Mouse (Mus musculus) kidney, embryonic 14.5 days (tissue): ENCODE data around the gene Lrp1. TPM values are rescaled to one million over a fixed set of nuclear protein-coding genes. Genes with fewer than 3 reads are reported as not detected.
A peak's percentile ranks its signal among the peaks of the same experiment; 100 is the strongest.

Experiments used
- ATAC-seq: fragments of 200-750 bp; cut with Nextera tagmentation; 2 replicates; pipeline ENCODE4 v1.8.0; 2017; ENCODE audit warnings: moderate number of reproducible peaks, mild to moderate bottlenecking, moderate TSS enrichment, moderate library complexity; ENCODE audit not compliant: low FRiP score, low TSS enrichment
- H3K27ac ChIP-seq: fragments of 300-500 bp; sonication (generic); 2 replicates; pipeline ENCODE4 v1.5.1; 2014; ENCODE audit warnings: low read depth, mild to moderate bottlenecking, low read length, moderate library complexity, mixed read lengths
- H3K27me3 ChIP-seq: fragments of 300-500 bp; sonication (generic); 2 replicates; pipeline ENCODE4 v1.6.1; 2014; ENCODE audit warnings: mild to moderate bottlenecking, low read length; ENCODE audit not compliant: control insufficient read depth, insufficient read depth
- H3K36me3 ChIP-seq: fragments of 300-500 bp; sonication (generic); 2 replicates; pipeline ENCODE4 v1.6.1; 2014; ENCODE audit warnings: low read length, mixed read lengths; ENCODE audit not compliant: control insufficient read depth, insufficient read depth
- H3K4me1 ChIP-seq: fragments of 300-500 bp; sonication (generic); 2 replicates; pipeline ENCODE4 v1.6.1; 2014; ENCODE audit warnings: low read length, mixed read lengths; ENCODE audit not compliant: control insufficient read depth, insufficient read depth
- H3K4me2 ChIP-seq: fragments of 300-500 bp; sonication (generic); replicated peaks from 2 replicates; pipeline ENCODE4 v1.6.1; 2014; ENCODE audit warnings: low read depth, mild to moderate bottlenecking, low read length
- H3K4me3 ChIP-seq: fragments of 300-500 bp; sonication (generic); 2 replicates; pipeline ENCODE4 v1.5.1; 2014; ENCODE audit warnings: mild to moderate bottlenecking, low read length
- H3K9ac ChIP-seq: fragments of 300-500 bp; sonication (generic); 2 replicates; pipeline ENCODE4 v1.6.1; 2014; ENCODE audit warnings: low read depth, mild to moderate bottlenecking, low read length, moderate library complexity
- H3K9me3 ChIP-seq: fragments of 300-500 bp; sonication (generic); 2 replicates; pipeline ENCODE4 v1.6.1; 2016; ENCODE audit warnings: low read length; ENCODE audit not compliant: control insufficient read depth
- WGBS: fragments of 180-500 bp; shearing (Covaris S2); extraction: QIAGEN DNeasy Blood & Tissue Kit; methylation state at CpG from one replicate; pipeline ENCODE4 v1.1.7; 2014; 5-methylcytosine and 5-hydroxymethylcytosine counted together
- polyA plus RNA-seq: library from polyadenylated mRNA; unstranded; fragments of >200 nt; fragmentation: Nextera tagmentation; extraction: Ambion mirVana; gene quantifications from 2 replicates; pipeline ENCODE4 v1.2.1, GENCODE M21; 2014

Lrp1 gene
- polyA plus RNA-seq, 1 experiment from 2014 or later, result 54.9 TPM

- H3K36me3 ChIP-seq, result peaks cover 7% of the 10 kb centered on the region; the same call in 1 of the 2 replicates
- ATAC-seq, result peak; percentile 16; the same call in 1 of the 2 replicates
- H3K9ac ChIP-seq, result peak within 1 kb of the TSS; percentile 35
- peak within 1 kb of the TSS; percentile 43 for H3K4me3 ChIP-seq
- H3K4me1 ChIP-seq, result peaks cover 22% of the 10 kb centered on the region
- peak within 1 kb of the TSS; percentile 83 for H3K4me2 ChIP-seq
- no peaks in the 10 kb centered on the region for H3K9me3 ChIP-seq
- no peak within 1 kb of the TSS for H3K27ac ChIP-seq
- peaks cover 77% of the 10 kb centered on the region for H3K27me3 ChIP-seq
- 0% methylated on average over 66 of the region's 78 CpGs for WGBS
Measured at GRCm38 (mm10) chr10:127534036-127534928, 86.7 kb downstream of the Lrp1 start, which contains the start of gene Nxph4. Gene Nxph4 (minus strand): TSS chr10:127534559.

DNA sequence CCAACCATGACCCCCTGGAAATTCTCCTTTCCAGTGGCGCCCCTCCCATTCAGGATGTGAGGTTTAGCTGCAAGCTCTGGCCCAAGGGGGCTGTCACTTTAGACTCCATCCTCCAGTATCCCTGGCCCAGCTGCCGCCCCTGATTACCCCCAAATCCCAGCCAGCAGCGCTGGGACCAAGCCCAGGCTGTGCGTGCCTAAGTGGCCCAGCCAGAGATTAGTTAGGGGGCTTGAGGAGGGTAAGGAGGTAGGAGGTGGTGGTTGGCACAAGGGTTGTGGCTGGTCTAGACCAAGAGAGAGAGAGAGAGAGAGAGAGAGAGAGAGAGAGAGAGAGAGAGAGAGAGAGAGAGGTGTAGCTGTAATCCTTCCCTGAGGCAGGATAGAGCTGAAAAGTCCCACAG is 89.4 kb downstream of the Lrp1 start:
- Histone ChIP-seq H3K27me3 (peaks cover 99% of the 10 kb centered on the region), H3K4me1 (peaks cover 24% of the 10 kb centered on the region), H3K9me3 (no peaks in the 10 kb centered on the region), H3K27ac (no peak overlapping the region), H3K4me2 (no peak overlapping the region), H3K36me3 (no peaks in the 10 kb centered on the region), H3K4me3 (no peak overlapping the region), H3K9ac (no peak overlapping the region)
- 4% methylated on average over 4 of the region's 4 CpGs for WGBS
- ATAC-seq, result no peak

DNA sequence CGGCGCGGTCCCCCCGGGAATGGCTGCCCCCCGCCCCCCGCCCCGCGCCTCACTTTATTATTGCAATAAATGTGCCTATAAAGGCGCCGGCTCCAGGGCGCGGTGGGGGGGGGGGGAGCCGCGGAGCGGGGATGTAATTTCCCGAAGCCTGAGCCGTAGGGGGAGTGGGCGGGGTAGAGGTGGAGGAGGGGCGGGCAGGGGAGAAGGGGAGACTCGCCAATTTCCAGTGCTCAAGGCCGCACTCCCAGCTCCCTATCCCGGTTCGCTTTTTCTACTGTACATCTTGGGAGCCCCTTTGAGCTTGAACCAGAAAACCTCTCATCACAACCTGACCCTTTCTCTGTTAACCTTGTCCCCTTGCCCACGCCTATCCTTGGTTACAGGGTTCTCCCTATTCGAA is 90.0 kb downstream of the Lrp1 start:
- Histone ChIP-seq H3K9me3 (no peaks in the 10 kb centered on the region), H3K9ac (no peak overlapping the region), H3K36me3 (no peaks in the 10 kb centered on the region), H3K4me3 (0 out of 2 replicates have a peak overlapping the region, but pooled peaks have one; percentile 3), H3K4me1 (peaks cover 29% of the 10 kb centered on the region), H3K4me2 (peak overlapping the region; percentile 18; the same call in 1 of the 2 replicates), H3K27ac (no peak overlapping the region), H3K27me3 (peaks cover 100% of the 10 kb centered on the region)
- under 1% methylated on average over 16 of the region's 25 CpGs for WGBS
- no peak for ATAC-seq

DNA sequence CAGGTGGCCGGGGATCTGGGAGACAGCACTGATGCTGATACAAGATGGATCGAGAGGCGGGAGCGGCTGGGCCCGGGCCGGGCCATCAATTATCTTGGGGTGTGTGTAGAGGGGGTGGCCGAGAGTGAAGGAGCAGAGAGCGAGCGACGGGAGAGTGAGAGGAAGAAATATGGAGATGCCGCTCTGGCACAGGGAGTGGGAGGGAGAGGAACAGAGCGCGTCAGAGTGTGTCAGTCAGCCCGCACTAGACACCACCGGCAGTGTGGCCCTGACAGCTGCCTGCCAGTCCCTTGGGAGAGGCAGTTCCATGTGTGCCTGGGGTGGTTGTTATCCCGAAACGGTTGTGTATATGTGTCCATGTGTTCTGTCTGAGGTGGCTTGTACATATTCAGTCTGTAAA is 93.5 kb downstream of the Lrp1 start:
- Histone ChIP-seq H3K9me3 (no peaks in the 10 kb centered on the region), H3K4me2 (no peak overlapping the region), H3K9ac (no peak overlapping the region), H3K4me3 (no peak overlapping the region; the same call in 1 of the 2 replicates), H3K36me3 (no peaks in the 10 kb centered on the region), H3K4me1 (peaks cover 16% of the 10 kb centered on the region), H3K27me3 (peaks cover 89% of the 10 kb centered on the region), H3K27ac (no peak overlapping the region)
- WGBS, result 2% methylated on average over 17 of the region's 17 CpGs
- peak; percentile 13; the same call in 1 of the 2 replicates for ATAC-seq

DNA sequence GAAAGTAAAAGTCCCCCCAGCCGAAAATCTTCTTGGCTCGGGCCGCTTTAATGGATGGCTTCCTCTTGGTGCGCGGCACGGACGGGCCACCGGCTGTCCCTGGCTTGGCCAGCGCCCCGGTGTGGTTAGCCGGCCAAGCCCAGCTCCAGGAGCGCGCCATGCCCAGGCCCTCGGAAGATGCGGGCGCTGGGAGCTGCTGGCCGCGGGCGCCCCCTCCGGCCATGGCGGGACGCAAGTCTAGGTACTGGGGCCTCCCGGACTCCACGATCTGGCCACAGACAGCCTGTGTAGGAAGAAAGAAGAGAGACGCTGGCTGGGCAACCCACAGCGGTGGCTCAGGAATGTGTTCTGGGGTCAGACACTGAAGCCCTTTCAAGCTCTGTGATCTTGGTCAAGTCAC is 94.3 kb downstream of the Lrp1 start:
- Histone ChIP-seq H3K4me1 (peaks cover 16% of the 10 kb centered on the region), H3K36me3 (no peaks in the 10 kb centered on the region), H3K27ac (no peak overlapping the region), H3K27me3 (peaks cover 81% of the 10 kb centered on the region), H3K4me3 (peak overlapping the region; percentile 25), H3K9me3 (no peaks in the 10 kb centered on the region), H3K9ac (no peak overlapping the region), H3K4me2 (peak overlapping the region; percentile 29)
- peak; percentile 46 for ATAC-seq
- WGBS, result 1% methylated on average over 26 of the region's 26 CpGs

- Histone ChIP-seq H3K4me2 (peak overlapping the region; percentile 29; the same call in 1 of the 2 replicates), H3K4me3 (peak overlapping the region; percentile 25), H3K9ac (no peak overlapping the region), H3K27me3 (peaks cover 75% of the 10 kb centered on the region), H3K36me3 (no peaks in the 10 kb centered on the region), H3K9me3 (no peaks in the 10 kb centered on the region), H3K27ac (no peak overlapping the region), H3K4me1 (peaks cover 19% of the 10 kb centered on the region)
- ATAC-seq, result no peak
- WGBS, result under 1% methylated on average over 26 of the region's 26 CpGs
Measured at GRCm38 (mm10) chr10:127526048-127526447, 94.9 kb downstream of the Lrp1 start.

DNA sequence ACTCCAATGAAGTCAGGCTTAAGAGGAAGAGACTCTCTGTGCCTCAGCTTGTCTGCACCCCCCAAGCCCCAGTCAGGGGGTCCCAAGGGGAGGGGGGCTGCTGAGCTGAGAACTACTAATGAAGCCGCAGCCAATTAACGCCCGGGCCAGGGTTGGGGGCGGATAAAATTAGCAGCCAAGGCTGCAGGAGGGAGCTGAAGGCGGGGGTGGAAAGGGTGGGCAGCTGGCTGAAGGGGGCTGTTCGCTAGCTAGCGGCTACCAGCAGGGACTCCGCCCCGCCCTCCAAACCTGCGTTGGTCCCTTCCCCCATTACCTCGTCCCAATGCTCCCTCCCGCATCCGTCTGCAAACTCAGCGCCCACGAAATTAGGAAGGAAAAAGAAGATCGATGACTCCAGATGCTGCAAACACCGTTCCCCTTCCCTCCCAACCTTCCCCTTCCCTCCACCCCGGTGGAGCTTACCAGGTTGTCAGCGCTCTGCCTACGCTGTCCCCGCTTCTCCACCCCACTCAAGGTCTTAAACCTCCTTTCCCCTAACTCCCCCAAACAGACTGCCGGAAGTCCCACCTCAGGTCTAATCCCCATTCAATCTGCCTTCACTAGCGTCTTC is 96.2 kb downstream of the Lrp1 start:
- 4% methylated on average over 22 of the region's 23 CpGs for WGBS
- Histone ChIP-seq H3K4me2 (no peak overlapping the region), H3K4me3 (no peak overlapping the region), H3K9ac (no peak overlapping the region), H3K27me3 (peaks cover 62% of the 10 kb centered on the region), H3K9me3 (no peaks in the 10 kb centered on the region), H3K27ac (no peak overlapping the region), H3K36me3 (peaks cover 6% of the 10 kb centered on the region; the same call in 1 of the 2 replicates), H3K4me1 (peaks cover 25% of the 10 kb centered on the region)
- ATAC-seq, result no peak

GRCm38 (mm10) chr10:127522088-127522581 is 98.8 kb downstream of the Lrp1 start, which contains the start of gene Shmt2:
Gene Shmt2 (minus strand): TSS chr10:127522444.
- peak within 1 kb of the TSS; percentile 62 for H3K9ac ChIP-seq
- H3K9me3 ChIP-seq, result no peaks in the 10 kb centered on the region
- H3K4me3 ChIP-seq, result peak within 1 kb of the TSS; percentile 55
- H3K27me3 ChIP-seq, result peaks cover 37% of the 10 kb centered on the region
- H3K4me2 ChIP-seq, result peak within 1 kb of the TSS; percentile 87
- ATAC-seq, result peak; percentile 65; the same call in 1 of the 2 replicates
- peaks cover 27% of the 10 kb centered on the region for H3K36me3 ChIP-seq
- 0% methylated on average over 21 of the region's 21 CpGs for WGBS
- peaks cover 25% of the 10 kb centered on the region for H3K4me1 ChIP-seq
- H3K27ac ChIP-seq, result peak within 1 kb of the TSS; percentile 13; the same call in 1 of the 2 replicates
